Mouse (Mus musculus) adrenal gland (tissue): ENCODE data around the gene Sh3pxd2b.

Experiments used
- intact Hi-C: fragments of 180-260 bp; cut with DNase I; formaldehyde crosslinking; loops from one replicate; pipeline ENCODE4 v1.15.1; 2025

Gene Sh3pxd2b

DNA sequence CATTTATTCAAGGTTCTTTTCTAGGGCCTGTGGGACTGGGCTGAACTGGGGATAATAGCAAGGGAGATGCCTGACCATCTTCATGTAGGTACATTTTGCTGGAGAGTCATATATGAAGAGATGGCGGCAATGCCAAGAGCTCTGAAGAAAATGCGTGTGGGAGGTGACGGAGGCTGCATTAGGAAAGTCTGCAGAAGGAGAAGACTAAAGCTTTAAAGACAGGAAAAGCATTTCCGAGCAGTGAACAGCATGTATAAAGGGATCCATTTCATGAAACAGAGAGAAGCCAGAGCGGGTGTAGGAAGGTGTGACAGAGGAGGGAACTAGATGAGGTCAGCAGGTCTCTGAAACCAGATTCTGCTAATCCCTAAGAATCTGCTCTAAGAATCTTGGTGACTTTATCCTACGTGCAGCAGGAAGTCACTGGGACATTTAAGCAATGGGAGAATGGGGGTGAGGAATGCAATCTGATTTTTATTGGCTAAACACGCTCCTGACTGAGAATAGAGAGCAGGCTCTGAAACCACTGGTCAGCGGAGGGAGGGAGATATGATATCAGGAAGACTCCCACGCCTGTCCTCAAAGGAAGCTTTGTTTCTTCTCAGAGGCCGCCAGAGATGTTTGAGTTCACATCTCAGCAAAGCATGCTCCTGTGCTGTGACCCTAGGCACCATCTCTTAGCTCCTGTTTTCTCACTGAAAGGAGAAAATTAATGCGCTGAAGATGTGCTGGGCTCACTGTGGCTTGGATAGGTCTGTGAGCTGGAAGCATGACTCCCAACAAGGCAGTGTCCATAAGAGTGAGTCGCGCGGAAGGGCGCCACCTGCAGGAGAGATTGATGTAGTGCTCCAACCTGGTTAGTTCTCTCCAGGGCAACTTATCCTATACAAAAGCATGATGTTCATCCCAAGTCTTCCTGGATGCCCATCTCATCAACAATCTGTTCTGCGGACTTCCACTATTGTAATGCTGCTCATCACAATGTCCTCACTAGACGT lies 6.8 kb upstream of the Sh3pxd2b start:
- intact Hi-C loops = loop anchor here (5.0 kb wide), 1 partner anchor 247 kb away; no protein-coding TSS in a partner anchor

DNA sequence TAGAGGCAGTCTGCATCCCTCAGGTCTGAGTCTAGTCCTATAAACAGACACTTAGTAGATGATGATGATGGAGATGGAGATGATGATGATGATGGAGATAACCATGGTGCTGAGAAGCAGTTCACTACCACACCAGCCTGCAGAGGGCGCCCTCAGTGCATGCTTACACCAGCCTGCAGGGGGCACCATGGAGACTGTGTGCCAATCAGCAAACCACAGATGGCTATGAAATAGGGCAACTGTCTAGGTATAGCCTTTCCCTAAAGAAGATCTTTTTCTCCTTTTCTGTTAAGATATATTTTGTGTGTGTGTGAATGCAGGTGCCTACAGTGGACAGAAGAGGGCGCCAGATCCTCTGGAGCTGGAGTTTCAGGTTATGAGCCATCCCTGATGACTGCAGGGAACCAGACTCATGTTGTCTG lies 4.8 kb upstream of the Sh3pxd2b start:
- intact Hi-C loops = loop anchor here (5.0 kb wide), 1 partner anchor 245 kb away; no protein-coding TSS in a partner anchor

DNA sequence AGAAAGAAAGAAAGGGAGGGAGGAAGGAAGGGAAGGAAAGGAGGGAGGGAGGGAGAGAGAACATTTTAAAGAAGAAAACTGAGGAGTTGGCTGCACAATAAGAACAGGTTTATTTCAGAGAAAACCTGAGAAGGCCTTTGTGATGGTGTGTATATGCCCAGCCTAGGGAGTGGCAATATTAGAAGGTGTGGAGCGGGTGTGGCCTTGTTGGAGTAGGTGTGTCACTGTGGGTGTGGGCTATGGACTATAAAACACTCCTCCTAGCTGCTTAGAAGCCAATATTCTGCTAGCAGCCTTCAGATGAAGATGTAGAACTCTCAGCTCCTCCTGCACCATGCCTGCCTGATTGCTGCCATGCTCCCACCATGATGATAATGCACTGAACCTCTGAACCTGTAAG lies 4.3 kb upstream of the Sh3pxd2b start:
- intact Hi-C loops = loop anchor here (5.0 kb wide), 1 partner anchor 244 kb away; no protein-coding TSS in a partner anchor

DNA sequence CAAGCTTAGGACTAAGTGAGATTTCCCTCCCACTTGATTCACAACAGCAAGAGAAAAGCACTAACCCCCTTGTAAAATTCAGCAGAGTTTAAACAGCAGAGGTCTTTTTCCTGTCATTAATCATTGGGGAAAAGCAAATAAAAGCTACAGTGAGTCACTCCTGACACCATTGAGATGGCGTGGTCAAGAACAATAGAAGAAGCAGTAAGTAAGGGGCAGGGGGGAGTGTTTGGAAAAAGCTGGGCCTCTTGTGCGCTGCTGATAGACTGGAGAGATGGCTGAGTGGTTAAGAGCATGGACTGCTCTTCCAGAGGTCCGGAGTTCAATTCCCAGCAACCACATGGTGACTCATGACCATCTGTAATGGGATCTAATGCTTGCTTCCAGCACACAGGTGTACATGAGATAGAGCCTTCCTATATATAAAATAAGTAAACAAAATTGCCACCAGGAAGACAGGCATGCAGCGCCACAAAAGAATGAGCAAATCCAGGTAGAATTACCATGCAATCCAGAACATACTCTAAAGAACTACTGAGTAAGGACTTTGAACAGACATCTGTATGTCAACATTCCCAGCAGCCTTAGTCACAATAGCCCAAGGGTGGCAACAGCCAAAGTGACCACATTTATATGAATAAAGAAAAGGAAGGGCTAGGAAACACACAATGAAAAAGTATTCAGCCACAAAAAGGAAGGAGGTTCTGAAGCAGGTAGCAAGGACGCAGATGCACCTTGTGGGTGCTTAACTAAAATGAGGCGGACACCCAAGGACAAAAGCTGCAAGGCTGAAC lies 1.9 kb upstream of the Sh3pxd2b start:
- intact Hi-C loops = loop anchor here (5.0 kb wide), 1 partner anchor 107 kb away; no protein-coding TSS in a partner anchor

DNA sequence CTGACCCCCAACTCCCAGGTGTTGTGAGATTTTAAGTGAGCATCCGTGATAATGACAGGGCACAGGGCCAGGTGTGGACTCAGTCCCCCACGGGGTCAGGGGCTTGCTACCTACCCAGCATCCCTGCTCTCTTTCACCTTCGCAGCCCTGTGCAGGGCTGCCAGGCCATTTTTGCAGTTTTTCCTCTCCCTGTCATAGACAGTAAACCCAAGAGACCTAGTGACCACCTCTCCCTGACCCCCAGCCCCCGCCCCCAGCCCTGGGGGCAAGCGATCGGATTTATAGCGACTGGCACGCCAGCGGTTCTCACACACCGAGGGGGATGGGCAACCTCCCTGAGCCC lies 385 bp upstream of the Sh3pxd2b start:
- intact Hi-C loops = loop anchor here (5.0 kb wide), 1 partner anchor 105 kb away; no protein-coding TSS in a partner anchor

DNA sequence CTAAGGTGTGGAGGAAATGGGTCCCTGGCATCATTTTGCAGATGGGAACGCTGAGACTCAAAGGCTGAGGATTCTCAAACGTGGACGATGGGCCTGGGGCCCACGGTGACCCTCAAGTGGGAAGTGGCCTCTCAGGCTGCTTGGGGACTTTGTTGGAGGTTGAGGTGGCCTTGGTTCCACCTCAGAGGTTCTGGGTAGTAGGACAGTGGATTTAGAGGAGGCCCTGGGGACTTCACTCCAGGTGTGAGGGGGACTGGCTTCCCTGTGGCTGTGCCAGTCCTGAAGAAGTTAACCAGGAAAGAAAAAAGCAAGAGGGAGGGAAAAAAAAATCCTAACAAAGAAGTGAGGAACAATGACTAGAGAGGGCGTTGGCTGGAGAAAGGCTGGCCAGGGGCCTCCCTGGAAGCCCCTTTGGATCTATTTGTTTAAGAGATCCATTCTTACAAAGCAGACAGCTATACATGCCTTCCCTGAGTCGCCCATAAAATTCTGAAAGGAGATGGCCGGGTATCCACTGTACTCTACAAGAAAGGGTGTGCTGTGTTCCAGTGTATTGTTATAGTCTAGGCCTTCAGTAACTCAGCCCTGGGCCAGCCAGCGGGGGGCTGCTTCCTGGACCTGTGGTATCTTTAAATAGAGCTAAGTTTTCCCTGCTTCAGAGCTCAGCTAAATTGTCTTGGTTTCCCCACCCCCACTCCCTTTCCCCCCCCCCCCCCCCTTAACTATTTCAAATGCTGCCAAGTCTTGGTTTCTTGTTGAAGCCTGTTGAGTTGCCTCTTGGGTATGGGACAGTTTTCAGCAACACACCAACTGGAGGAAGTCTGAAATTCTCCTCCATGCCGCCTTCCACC lies 1.0 kb downstream of the Sh3pxd2b start:
- intact Hi-C loops = loop anchor here (5.0 kb wide), 1 partner anchor 104 kb away; no protein-coding TSS in a partner anchor

DNA sequence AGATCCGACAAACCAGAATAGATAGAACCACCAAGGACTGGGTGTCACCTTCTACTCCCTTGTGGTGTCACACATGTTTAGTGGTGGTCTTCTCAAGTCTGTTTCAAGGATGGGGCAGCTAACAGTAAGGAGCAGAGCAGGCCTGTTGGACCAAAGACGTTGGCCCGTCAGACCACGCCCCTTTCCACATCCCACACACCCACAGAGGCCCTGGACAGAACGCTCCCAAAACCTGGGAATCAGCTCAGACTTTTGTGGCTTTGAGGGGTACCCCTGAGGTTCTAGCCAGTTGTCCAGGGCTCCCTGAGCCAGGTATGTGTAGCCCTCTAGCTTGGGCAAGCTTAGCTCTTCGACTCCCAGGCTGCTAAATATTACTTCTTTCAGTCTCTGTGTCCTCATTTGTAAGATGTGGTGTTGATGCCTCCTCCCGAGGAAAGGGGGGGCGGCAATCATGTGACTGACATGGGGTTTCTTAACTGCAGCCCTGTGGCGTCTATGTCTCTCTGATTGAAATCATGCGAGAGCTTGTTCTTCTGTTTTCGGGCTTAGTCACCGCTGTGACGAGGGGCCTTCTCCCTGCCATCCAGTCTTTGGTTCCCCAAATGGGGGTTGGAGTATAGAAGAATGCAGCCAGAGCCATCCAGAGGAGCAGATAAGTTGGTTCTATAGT lies 1.8 kb downstream of the Sh3pxd2b start:
- intact Hi-C loops = loop anchor here (5.0 kb wide), 1 partner anchor 103 kb away; no protein-coding TSS in a partner anchor

DNA sequence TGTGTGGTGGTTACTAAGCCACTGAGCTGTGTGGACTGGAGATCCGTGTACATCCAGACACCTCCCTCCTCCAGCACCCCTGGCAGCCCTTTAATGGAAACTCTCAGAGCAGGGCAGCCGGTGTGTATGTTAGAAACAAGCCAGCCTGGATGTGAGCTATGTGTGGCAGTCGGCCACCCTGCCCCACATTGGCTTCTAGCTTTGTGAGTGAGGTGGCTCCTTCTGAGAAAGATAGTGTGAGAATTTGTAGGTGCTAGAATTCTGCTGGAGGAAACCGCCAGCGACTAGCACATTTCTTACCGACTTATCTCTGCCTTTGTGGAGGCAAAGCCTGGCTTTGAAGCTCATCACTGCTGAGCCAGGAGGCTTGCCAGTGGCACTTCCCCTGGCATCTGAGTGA lies 5.3 kb downstream of the Sh3pxd2b start:
- intact Hi-C loops = no loop called here

DNA sequence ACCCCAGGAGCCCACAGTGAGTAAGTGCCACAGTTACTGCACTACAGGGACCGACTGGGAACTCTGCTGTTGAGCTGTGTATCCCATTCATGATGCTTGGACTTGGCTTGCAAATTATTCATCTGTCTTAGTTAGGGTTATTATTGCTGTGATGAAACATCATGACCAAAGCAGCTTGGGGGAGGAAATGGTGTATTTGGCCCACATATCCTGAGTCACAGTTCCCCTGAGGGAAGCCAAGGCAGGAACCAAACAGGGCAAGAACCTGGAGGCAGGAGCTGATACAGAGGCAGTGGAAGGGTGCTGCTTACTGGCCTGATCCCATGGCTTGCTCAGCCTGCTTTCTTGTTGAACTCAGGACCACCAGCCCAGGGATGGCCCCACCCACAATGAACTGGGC lies 7.8 kb downstream of the Sh3pxd2b start:
- intact Hi-C loops = no loop called here

DNA sequence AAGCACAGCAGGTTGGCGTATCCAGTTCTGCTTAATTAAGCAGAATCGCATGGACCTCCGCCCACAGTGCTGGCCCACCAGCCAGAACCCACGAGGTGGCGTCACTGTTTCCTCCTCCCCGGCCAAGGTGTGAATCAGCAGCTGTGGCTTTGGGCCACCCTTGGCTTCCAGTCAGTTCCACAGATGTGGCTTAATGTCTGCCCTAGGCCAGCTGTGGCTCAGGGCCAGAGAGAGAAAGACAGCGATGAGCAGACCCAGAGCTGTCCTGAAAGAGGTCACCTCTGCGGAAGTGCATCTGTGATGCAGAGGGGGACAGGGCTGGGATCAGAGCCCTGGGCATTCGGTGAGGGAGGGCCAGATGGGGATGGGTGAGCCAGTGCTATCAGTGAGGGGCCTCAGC lies 10.1 kb downstream of the Sh3pxd2b start:
- intact Hi-C loops = no loop called here

DNA sequence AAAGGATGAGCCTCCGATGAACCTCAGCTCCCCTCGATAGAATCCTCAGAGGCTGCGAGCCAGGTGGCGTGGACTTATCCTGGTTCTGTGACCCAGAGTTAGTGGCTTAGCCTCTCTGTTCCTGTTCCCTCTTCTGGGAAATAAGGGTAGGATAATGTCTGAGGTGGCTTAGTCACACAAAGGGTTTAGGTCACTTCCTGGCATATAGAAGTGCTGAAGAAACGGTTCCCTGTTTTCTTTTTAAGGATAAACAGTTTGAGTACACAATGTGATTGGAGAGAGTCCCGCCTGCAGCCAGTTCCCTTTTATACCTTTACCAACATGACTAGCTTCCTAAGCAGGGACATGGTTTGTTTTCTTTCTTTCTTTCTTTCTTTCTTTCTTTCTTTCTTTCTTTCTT lies 10.8 kb downstream of the Sh3pxd2b start:
- intact Hi-C loops = no loop called here

DNA sequence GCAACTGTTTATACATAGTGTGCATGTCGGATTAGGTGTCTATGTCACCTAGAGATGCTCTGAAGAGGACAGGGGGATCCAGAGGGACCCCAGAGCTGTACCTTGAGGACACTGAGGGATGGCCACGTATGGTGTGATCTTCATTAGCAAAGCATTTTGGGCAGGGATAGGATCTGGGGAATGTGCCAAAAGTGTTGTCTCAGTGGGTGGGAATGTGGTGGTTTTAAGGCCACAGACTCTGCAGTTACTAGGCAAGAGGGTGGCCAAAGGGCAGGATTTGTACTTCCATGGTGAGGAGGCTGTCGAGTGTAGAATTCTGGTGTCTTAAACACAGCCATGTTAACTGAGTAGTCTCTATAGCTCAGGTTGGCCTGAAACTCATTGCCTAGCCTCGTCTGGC lies 11.9 kb downstream of the Sh3pxd2b start:
- intact Hi-C loops = no loop called here

DNA sequence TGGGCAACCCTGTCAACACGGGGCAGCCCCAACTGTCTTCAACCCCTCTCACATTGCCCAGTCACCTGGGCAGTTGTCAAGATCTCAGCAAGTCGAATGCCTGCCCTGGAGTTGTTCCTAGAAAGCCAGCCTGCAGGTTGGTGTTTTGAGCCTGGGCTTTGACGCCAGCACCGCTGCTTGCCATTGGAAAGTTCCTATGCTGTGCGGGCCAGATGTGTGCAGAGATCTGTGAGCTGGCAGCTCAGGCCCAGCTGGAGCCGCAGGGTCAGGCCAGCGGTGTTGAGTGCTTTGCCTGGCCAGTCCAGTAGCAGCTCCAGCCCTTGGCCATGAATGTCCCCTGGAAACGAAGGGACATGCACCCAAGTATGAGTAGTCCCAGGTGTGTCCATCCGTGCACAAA lies 14.2 kb downstream of the Sh3pxd2b start:
- intact Hi-C loops = loop anchor here (5.0 kb wide), 1 partner anchor 41 kb away; no protein-coding TSS in a partner anchor

DNA sequence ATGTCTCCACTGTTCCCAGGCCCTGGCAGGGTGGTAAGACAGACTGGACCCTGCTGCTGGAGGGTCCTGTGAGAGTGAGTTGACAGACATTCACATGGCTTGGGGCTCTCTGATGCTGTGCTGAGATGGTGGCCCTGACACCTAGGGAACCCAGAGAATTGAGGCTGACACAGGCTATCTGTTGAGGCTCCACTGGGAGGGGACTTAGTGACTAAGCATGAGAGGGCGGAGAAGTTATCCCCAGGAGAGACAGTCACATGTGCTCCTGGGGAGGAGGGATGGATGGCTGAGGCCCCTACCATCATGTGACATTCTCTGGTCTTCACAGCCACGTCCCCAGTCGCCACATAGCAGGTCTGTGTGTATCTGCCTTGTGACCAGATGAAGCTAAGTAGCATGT lies 15.6 kb downstream of the Sh3pxd2b start:
- intact Hi-C loops = loop anchor here (5.0 kb wide), 1 partner anchor 39 kb away; no protein-coding TSS in a partner anchor

DNA sequence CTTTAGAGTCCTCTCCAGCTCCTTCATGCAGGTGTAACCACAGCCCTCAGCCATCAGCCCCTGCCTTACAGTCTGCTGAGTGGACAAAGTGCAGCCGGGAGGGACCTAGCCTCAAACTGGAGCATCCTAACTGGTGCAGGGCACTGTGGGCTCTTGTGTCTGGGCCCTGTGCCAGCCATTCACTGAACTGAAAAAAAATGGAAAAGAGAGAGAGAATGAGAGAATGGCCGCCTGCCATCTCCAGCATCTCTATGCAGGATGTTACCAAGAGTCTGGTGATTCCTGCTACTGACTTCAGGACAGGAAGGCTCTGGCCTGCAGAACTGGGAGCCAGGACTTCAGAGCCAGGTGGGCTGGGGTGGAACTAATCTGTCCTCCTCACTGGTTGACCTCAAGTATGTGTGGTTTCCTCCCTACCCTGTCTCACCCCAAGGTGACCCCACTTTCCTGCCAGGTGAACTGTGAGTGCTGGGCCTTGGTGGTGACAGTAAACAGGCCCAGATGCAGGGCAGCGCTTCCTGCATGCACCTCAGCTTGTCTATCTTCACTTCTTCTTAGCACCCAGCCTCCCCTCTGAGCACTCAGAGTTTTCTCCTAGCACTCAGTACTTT lies 16.1 kb downstream of the Sh3pxd2b start:
- intact Hi-C loops = loop anchor here (5.0 kb wide), 1 partner anchor 39 kb away; no protein-coding TSS in a partner anchor

DNA sequence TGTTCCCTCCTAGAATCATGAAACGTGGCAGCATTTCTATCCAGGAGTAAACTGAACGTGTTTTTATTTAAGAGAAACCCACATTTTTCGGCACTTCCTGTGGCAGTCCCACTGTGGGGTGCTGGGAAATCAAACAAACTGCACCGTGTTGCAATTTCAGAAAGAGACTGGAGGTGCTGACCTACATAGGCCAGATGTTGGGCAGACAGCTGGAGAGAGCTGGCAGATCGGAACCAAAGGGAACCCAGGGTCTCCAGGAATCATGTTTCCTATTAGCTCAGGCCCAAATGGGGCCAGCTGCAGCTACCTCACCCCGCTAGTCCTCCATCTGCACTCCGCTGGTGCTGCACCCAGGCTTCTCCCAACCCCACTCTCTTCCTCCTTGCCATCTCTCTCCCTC lies 16.8 kb downstream of the Sh3pxd2b start:
- intact Hi-C loops = loop anchor here (5.0 kb wide), 1 partner anchor 38 kb away; no protein-coding TSS in a partner anchor

DNA sequence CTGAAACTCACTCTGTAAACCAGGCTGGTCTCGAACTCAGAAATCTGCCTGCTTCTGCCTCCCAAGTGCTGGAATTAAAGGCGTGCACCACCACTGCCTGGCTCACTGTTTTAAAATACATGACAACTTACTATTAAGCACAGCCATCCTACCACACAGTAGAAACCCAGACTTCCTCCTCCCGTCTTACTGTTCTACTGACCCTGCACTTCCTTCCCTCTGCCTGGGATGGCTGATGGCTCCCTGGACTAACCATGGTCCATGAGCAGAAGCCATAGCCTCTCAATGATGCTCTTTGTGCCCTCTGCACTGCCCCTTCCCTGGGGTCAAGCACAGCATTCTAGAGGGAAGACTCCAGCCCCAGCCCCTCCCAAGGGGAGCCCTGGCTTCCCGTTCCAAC lies 17.9 kb downstream of the Sh3pxd2b start:
- intact Hi-C loops = no loop called here

DNA sequence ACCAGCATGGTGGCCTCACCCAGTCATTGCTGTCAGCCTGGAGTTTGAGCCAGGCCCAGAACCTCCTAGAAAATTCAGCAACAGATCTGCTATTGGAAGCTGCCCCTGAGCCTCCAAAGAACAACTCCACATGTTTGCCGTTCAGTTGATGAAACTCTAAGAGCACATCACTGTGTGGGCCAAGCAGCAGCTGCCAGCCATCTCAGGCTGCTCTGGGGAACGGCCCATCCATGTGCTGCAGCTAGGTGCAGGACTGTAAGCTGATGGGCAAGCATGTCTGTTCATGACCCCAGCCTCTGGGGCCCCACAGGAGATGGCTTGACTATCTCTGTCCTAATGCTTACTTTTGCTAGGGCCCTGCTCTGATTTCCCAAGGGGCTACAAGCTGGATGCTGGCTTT lies 19.4 kb downstream of the Sh3pxd2b start:
- intact Hi-C loops = no loop called here

DNA sequence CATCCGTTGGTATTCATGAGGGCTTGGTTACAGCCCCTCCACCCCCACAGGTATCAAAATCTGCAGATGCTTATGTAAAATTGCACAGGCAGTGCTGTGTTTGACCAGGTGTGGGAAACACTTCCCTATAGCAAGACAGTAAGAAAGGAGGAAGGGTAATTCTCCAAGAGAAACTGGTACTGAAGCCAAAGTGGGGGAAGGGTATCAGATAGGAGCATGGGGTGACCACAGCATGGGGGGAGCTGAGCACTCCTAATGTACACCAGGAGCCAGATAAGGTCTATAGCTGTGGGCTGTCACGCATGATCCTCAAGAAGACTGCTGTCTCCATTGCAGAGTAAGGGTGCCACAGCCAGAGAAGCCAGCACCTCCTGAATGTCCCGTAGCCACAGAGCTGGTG lies 21.4 kb downstream of the Sh3pxd2b start:
- intact Hi-C loops = no loop called here

DNA sequence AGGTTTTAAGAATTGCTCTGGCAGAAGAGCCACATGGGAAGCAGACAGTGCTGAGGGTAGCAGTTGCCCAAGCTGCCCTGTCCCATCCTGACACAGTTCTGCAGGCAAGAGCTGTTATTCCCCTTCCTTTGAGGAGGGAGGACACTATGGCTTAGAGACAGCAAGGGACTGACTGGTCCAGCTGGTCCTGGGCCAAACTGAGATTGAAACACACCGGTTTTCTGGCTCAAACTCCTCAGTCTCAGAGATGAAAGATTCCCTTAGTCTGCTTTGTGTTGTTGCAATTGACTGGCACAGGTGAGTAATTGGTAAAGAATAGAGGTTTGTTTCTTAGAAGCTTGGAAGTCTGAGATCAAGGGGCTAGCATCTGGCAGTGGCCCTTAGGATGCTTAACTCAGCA lies 23.3 kb downstream of the Sh3pxd2b start:
- intact Hi-C loops = no loop called here
